Mouse (Mus musculus): ENCODE measurements at regions not wholly inside any gene's neighbourhood (a gene's known extent, or its start where the extent isn't known, plus 50 kb on each side); places are given as distances from the start of the nearest gene placed in this dataset.
"Not testable (repeated sequence)": the region's sequence is repeated elsewhere in the genome, so short reads cannot be mapped to it uniquely, and the experiment has no call there.

DNA sequence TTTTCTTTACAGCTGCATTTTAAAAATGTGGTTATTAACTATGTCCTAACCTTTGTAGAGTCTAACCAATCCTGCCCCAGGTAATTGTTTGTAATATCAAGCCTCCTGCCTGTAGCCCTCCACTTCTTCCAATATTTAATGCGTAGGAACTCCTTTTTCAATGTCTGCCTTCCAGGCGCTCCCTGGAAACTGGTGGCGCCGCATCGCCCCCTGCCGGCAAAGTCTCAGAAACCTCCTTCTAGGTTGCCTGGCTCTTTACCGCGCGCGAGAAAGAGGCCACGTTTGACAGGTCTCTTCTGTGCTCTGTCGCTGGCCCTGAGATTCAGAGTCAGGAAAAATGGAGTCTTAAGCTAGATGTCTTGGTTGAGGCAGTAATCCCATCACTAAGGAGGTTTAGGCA is 542.8 kb downstream of the Zfp704 start:
- peak in 1 of 2 experiments; percentile 69 for DNase-seq (ENCODE audit: low read depth in 1 of 2, low spot score in 2 of 2)

DNA sequence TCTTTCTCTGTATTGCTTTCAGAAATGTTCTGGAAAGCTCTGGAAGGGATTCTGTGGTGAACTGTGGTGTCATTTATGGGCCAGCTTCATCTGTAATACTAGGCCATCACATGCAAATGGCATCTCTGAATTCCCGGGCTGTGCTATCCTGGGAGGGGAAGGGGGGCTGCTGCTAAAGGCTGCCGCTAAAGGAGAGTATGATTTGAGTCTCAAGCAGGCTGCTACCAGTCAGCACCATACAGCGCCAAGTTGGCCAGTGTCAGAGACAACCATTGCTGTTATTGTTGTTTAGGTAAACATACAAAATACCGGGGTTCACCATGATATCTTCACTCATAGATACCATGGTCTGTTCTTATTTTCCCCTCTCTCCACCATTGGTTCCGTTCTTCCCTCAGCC is 543.5 kb downstream of the Zfp704 start:
- DNase-seq (ENCODE audit: low read depth in 1 of 2, low spot score in 2 of 2): no peak

DNA sequence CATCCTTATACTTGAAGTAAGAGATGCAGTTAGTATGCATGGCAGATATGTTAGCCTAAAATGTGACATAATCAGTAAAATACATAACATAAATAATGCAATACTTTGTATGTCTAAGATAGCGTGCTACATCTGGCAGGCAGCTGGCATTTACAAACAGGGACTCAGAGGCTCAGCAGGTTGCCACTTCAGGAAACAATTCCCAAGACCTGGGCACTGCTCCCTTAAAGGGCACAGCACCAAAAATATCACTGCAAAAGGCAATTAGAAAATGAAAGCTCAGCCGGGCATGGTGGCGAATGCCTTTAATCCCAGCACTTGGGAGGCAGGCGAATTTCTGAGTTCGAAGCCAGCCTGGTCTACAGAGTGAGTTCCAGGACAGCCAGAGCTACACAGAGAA is 544.0 kb downstream of the Zfp704 start:
- DNase-seq (ENCODE audit: low read depth in 1 of 2, low spot score in 2 of 2): no peak

- DNase-seq (ENCODE audit: low read depth in 1 of 2, low spot score in 2 of 2): no peak
These were observed 545.4 kb downstream of the Zfp704 start for GRCm38 (mm10) chr3:9064266-9065031.

- no peak for DNase-seq (ENCODE audit: low read depth in 1 of 2, low spot score in 2 of 2)
These were observed 546.2 kb downstream of the Zfp704 start for GRCm38 (mm10) chr3:9063662-9064061.

DNA sequence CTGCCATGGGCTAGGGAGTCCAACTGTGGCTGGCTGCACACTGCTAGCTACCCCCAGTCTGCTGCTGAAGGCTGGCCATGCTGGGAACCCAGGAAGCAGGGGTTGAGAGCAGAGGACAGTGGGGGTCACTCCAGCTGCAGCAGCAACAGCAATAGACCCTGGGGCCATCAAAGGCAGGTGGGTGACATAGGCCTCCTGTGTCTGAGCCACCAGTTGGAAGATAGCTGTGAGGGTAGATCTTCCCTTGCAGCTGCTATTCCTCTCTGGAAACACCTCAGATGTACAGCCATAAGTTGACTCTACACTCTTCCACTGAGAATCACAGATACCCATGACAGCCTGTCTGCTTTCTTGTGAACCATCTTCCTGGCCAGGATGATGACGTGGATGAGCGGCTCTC is 548.5 kb downstream of the Zfp704 start:
- no peak for DNase-seq (ENCODE audit: low read depth in 1 of 2, low spot score in 2 of 2)

DNA sequence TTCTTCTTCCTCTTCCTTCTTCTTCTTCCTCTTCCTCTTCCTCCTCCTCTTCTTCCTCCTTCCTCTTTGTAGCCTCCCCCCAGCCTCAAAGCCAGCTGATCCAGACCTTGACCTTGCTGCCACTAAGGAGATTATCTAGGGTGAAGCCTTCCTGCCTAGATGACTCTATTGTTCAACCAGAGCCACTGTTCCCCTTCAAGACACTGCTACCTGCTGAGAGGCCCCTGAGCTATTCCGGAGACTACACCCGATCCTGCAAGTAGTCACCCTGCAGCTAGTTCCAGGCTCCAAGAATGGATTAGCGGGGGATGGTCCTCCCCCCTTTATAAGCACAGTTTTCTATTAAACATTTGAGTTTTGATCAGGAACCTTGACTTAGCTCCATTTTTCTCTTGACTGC is 552.2 kb downstream of the Zfp704 start:
- DNase-seq (ENCODE audit: low read depth in 1 of 2, low spot score in 2 of 2): not testable (repeated sequence)

DNA sequence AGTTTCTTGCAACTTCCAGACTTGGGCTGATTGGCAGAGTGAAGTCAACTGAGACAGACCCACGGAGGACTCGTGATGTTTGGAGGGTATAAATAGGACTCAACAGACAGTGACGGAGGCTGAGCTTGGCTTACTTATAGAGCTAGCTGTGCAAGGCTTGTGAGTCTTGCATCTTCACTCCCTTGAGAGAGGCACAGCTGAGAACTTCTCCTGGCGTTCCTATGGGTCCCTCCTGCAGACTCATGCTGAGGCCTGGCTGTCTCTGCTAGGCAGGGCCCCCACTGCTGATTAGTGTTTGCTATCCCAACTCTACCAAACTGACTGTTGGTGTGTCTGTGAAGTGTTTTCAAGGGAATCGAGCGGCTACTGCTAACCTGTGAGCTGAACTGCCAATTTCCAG is 553.0 kb downstream of the Zfp704 start:
- no peak for DNase-seq (ENCODE audit: low read depth in 1 of 2, low spot score in 2 of 2)

GRCm38 (mm10) chr3:9055780-9056179 is 554.1 kb downstream of the Zfp704 start:
- no peak for DNase-seq (ENCODE audit: low read depth in 1 of 2, low spot score in 2 of 2)
